Mouse (Mus musculus): ENCODE measurements around the gene Tmsb15b1. TPM values are rescaled to one million over a fixed set of nuclear protein-coding genes. Genes with fewer than 3 reads are reported as not detected.
"Not testable (repeated sequence)": the region's sequence is repeated elsewhere in the genome, so short reads cannot be mapped to it uniquely, and the experiment has no call there.

Tmsb15b1 gene
- 11.8 and 13.6 TPM in 2 replicates for polyA plus RNA-seq (2016; fragmentation: Nextera tagmentation; extraction: Ambion mirVana)

GRCm38 (mm10) chrX:136976424-136977084 is at the start of gene Tmsb15b1, which contains the start of gene Tmsb15l:
Gene Tmsb15b1, minus strand, starts transcription at chrX:136976874.
Gene Tmsb15l, minus strand, starts transcription at chrX:136976869.
- Histone ChIP-seq H3K4me1 (no peaks in the 10 kb centered on the region), H3K36me3 (no peaks in the 10 kb centered on the region), H3K4me3 (peak within 1 kb of the TSS; percentile 54), H3K9me3 (no peaks in the 10 kb centered on the region), H3K27ac (no peak within 1 kb of the TSS), H3K27me3 (ENCODE audit: insufficient read depth, poor library complexity, severe bottlenecking) (no peaks in the 10 kb centered on the region)
- peak; percentile 90 for DNase-seq (ENCODE audit: low spot score)
- 33% methylated on average over 15 of the region's 15 CpGs for WGBS

DNA sequence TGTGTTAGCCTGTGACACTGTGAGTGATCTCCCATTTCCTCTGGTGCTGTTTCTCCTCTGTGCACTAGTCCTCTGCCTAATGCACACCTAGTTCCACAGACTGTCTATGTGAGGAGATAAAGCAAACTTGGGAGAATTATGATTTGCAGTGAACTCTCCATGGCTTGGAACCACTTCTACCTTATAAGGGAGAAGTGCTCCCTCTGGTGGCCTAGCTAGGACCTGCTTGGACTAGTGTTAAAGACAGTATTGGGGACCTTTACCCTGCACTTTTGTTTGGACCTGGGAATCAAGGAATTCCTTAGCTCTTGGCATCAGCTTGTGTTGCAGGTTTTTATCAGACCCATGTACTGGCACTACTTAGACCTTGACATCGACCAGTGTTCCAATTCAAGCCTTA is 42.6 kb upstream of the Tmsb15b1 start:
- Histone ChIP-seq H3K4me1 (no peaks in the 10 kb centered on the region), H3K27ac (no peak overlapping the region), H3K36me3 (no peaks in the 10 kb centered on the region), H3K9me3 (no peaks in the 10 kb centered on the region), H3K4me3 (no peak overlapping the region), H3K27me3 (ENCODE audit: insufficient read depth, poor library complexity, severe bottlenecking) (no peaks in the 10 kb centered on the region)
- no peak for DNase-seq (ENCODE audit: low spot score)
- WGBS: 8% methylated on average over 1 of the region's 1 CpGs

- no peaks in the 10 kb centered on the region for H3K27me3 ChIP-seq (ENCODE audit: insufficient read depth, poor library complexity, severe bottlenecking)
- H3K4me3 ChIP-seq: no peak overlapping the region
- no peaks in the 10 kb centered on the region for H3K9me3 ChIP-seq
- no peak for DNase-seq (ENCODE audit: low spot score)
- H3K4me1 ChIP-seq: no peaks in the 10 kb centered on the region
- 75% methylated on average over 1 of the region's 1 CpGs for WGBS
- no peaks in the 10 kb centered on the region for H3K36me3 ChIP-seq
- no peak overlapping the region for H3K27ac ChIP-seq
These were observed 41.0 kb upstream of the Tmsb15b1 start for GRCm38 (mm10) chrX:137017668-137018067.

DNA sequence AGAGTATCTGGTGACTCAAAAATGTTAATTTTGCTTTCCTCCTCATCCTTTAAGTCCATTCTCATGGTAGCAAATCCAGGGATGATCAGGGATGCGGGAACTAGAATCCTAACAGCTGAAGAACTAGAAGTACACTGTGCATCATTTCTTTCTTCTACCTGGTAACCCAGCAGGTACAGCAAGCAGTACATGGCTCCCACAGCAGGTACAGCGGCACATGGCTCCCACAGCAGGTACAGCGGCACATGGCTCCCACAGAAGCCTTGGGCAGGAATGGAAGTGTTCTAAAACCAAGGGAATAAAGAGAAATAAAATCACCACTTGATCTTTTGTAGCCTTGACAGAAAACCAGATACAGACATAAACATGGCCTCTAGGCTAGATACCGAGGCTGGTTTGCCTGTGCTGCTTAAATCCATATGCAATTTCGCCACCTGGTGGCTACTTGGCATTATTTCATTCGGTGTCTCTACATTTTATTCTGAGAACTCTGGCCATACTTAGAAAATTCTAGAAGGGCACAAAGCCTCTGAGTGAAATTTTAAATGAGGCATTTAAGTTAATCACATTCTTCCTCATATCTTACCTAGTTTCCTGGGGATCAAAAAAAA is 38.5 kb upstream of the Tmsb15b1 start:
- Histone ChIP-seq H3K27ac (no peak overlapping the region), H3K36me3 (peaks cover 2% of the 10 kb centered on the region; the same call in 1 of the 2 replicates), H3K4me3 (no peak overlapping the region), H3K4me1 (no peaks in the 10 kb centered on the region), H3K9me3 (no peaks in the 10 kb centered on the region), H3K27me3 (ENCODE audit: insufficient read depth, poor library complexity, severe bottlenecking) (no peaks in the 10 kb centered on the region)
- WGBS: 50% methylated on average over 6 of the region's 6 CpGs
- DNase-seq (ENCODE audit: low spot score): no peak

DNA sequence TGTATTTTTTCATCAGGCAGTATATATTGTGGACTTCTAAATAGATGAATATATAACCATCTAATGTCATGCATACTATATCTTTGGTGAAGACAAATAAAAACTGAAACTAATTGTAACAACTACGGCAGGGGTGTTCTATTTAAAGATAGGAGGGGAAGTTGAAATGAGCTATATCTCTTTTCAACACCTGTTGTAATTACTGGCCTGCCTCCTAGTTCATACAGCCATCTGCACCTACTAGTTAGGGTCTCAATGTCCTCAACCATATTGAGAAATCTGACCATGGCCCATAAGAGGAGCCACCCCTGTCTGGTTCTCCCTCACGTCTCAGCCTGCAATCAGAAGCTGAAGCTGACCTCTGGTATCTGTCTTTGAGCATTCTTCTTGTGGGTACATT is 19.6 kb upstream of the Tmsb15b1 start:
- H3K4me1 ChIP-seq: no peaks in the 10 kb centered on the region
- no peaks in the 10 kb centered on the region for H3K9me3 ChIP-seq
- H3K36me3 ChIP-seq: no peaks in the 10 kb centered on the region
- no peak overlapping the region for H3K4me3 ChIP-seq
- H3K27me3 ChIP-seq (ENCODE audit: insufficient read depth, poor library complexity, severe bottlenecking): peaks cover 40% of the 10 kb centered on the region
- no peak for DNase-seq (ENCODE audit: low spot score)
- no peak overlapping the region for H3K27ac ChIP-seq
- 74% methylated on average over 2 of the region's 2 CpGs for WGBS

DNA sequence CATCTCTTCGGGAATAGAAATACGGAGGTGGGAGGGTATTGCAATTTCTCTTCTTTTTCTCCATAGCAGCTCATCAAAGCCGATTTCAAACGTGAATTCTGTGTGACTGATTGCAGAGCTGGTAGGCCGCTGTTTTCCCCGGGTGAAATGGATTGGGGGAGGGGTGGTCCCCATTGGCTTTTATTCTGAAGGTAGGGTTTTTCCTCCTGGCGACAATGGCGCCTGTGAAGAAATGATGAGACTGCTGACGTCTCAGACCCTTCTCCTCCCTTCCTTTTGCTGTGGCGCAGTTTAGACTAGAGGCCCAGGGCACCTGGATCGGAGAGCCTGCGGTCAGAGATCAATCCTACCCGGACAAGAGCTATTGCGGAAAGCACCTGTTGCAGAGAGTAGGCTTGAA is 17.0 kb upstream of the Tmsb15b1 start:
- Histone ChIP-seq H3K27ac (no peak overlapping the region), H3K36me3 (no peaks in the 10 kb centered on the region), H3K4me1 (no peaks in the 10 kb centered on the region), H3K9me3 (no peaks in the 10 kb centered on the region), H3K27me3 (ENCODE audit: insufficient read depth, poor library complexity, severe bottlenecking) (peaks cover 43% of the 10 kb centered on the region), H3K4me3 (peak overlapping the region; percentile 52; the same call in 1 of the 2 replicates)
- WGBS: 35% methylated on average over 14 of the region's 14 CpGs
- no peak for DNase-seq (ENCODE audit: low spot score)

- Histone ChIP-seq H3K27me3 (ENCODE audit: insufficient read depth, poor library complexity, severe bottlenecking) (peaks cover 43% of the 10 kb centered on the region), H3K9me3 (no peaks in the 10 kb centered on the region), H3K4me3 (peak within 1 kb of the TSS; percentile 52), H3K36me3 (no peaks in the 10 kb centered on the region), H3K4me1 (no peaks in the 10 kb centered on the region), H3K27ac (no peak within 1 kb of the TSS)
- WGBS: 11% methylated on average over 26 of the region's 26 CpGs
- peak; percentile 79 for DNase-seq (ENCODE audit: low spot score)
These were observed 16.4 kb upstream of the Tmsb15b1 start, which contains the start of gene Zcchc18 for GRCm38 (mm10) chrX:136992978-136993547. Gene Zcchc18, plus strand, starts transcription at chrX:136993155.

GRCm38 (mm10) chrX:136992191-136992965 is 15.7 kb upstream of the Tmsb15b1 start:
- Histone ChIP-seq H3K27me3 (ENCODE audit: insufficient read depth, poor library complexity, severe bottlenecking) (peaks cover 43% of the 10 kb centered on the region), H3K4me1 (no peaks in the 10 kb centered on the region), H3K27ac (no peak overlapping the region), H3K9me3 (no peaks in the 10 kb centered on the region), H3K4me3 (peak overlapping the region; percentile 52), H3K36me3 (no peaks in the 10 kb centered on the region)
- no peak for DNase-seq (ENCODE audit: low spot score)
- WGBS: 20% methylated on average over 19 of the region's 19 CpGs

- H3K27ac ChIP-seq: no peak overlapping the region
- no peaks in the 10 kb centered on the region for H3K4me1 ChIP-seq
- DNase-seq (ENCODE audit: low spot score): no peak
- H3K4me3 ChIP-seq: no peak overlapping the region
- H3K9me3 ChIP-seq: no peaks in the 10 kb centered on the region
- H3K36me3 ChIP-seq: no peaks in the 10 kb centered on the region
- peaks cover 37% of the 10 kb centered on the region for H3K27me3 ChIP-seq (ENCODE audit: insufficient read depth, poor library complexity, severe bottlenecking)
- WGBS: 46% methylated on average over 2 of the region's 2 CpGs
These were observed 14.6 kb upstream of the Tmsb15b1 start for GRCm38 (mm10) chrX:136991274-136991673.

DNA sequence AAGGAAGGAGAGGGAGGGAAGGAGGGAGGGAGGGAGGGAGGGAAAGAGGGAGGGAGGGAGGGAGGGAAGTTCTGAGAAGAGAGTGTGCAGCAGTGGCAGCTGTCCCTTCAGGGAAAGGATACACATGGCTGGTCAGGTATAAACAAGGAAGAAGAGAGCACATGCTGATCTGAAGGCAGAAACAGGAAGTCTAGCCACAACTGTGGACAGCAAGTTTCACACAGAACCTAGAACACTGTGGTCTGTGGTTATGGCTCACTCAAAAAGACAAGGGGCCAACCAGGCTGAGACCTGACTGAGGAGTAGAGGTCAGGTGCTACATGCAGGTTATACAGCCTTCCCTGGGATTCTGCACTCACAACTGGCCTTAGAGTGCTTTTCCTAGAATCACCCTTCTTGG is 9.4 kb upstream of the Tmsb15b1 start:
- no peaks in the 10 kb centered on the region for H3K9me3 ChIP-seq
- DNase-seq (ENCODE audit: low spot score): no peak
- no peak overlapping the region for H3K27ac ChIP-seq
- no peaks in the 10 kb centered on the region for H3K36me3 ChIP-seq
- H3K4me1 ChIP-seq: no peaks in the 10 kb centered on the region
- no peak overlapping the region for H3K4me3 ChIP-seq
- H3K27me3 ChIP-seq (ENCODE audit: insufficient read depth, poor library complexity, severe bottlenecking): peaks cover 1% of the 10 kb centered on the region; the same call in 1 of the 2 replicates

- no peaks in the 10 kb centered on the region for H3K4me1 ChIP-seq
- no peaks in the 10 kb centered on the region for H3K36me3 ChIP-seq
- H3K27me3 ChIP-seq (ENCODE audit: insufficient read depth, poor library complexity, severe bottlenecking): no peaks in the 10 kb centered on the region
- H3K27ac ChIP-seq: no peak overlapping the region
- H3K4me3 ChIP-seq: no peak overlapping the region
- H3K9me3 ChIP-seq: no peaks in the 10 kb centered on the region
- no peak for DNase-seq (ENCODE audit: low spot score)
These were observed 1.9 kb upstream of the Tmsb15b1 start for GRCm38 (mm10) chrX:136978616-136979015.

GRCm38 (mm10) chrX:136975397-136975796 is 1.3 kb downstream of the Tmsb15b1 start, which contains the start of gene Tmsb15b2:
Gene Tmsb15b2, minus strand, starts transcription at chrX:136975497.
- WGBS: 80% methylated on average over 6 of the region's 6 CpGs

DNA sequence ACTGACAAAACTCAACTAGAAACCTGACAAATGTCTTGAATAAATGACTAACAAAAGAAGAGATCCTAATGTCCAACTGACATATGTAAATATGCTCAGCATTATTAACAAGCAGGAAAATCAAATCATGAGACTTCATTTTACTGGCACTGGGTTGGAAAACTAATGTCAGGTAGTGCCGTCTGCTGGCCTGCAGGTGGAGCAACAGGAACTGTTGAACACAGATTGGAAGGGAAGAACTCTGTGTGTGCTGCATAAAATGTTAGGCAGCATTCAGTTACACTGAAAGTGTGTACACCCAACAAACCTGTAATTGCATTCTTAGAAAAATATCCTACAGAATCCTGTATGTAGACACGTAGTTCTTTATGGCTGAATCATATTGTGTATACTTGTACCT is 17.0 kb downstream of the Tmsb15b1 start:
- no peak for DNase-seq (ENCODE audit: low spot score)
- WGBS: 23% methylated on average over 2 of the region's 2 CpGs
- no peaks in the 10 kb centered on the region for H3K4me1 ChIP-seq

More at GRCm38 (mm10) chrX:136975397-136975796, 1.3 kb downstream of the Tmsb15b1 start, which contains the start of gene Tmsb15b2:
- not testable (repeated sequence) for H3K36me3 ChIP-seq; H3K4me1 ChIP-seq; H3K27ac ChIP-seq; DNase-seq (ENCODE audit: low spot score); H3K27me3 ChIP-seq (ENCODE audit: insufficient read depth, poor library complexity, severe bottlenecking); H3K9me3 ChIP-seq
- H3K4me3 ChIP-seq: peak within 1 kb of the TSS; percentile 54

More for the DNA sequence above, 17.0 kb downstream of the Tmsb15b1 start:
- Histone ChIP-seq H3K27me3 (ENCODE audit: insufficient read depth, poor library complexity, severe bottlenecking) (no peaks in the 10 kb centered on the region), H3K36me3 (no peaks in the 10 kb centered on the region), H3K4me3 (no peak overlapping the region), H3K9me3 (no peaks in the 10 kb centered on the region), H3K27ac (no peak overlapping the region)
